Mouse (Mus musculus): ENCODE results near the gene Tcf7l1.

GRCm38 (mm10) chr6:72593914-72594313 is 195.1 kb downstream of the Tcf7l1 start:
- no peak for TF ChIP-seq CTCF (IDR thresholded peaks at IDR 0.05; ENCODE audit: borderline replicate concordance, control insufficient read depth, extremely low read depth, insufficient read depth, low read length, poor library complexity)
- no peak for TF ChIP-seq POLR2A (IDR thresholded peaks at IDR 0.05; ENCODE audit: control insufficient read depth, extremely low read depth, insufficient read depth, low read length, poor library complexity)

All from thymus, adult 2 months (tissue).